Mouse (Mus musculus): Measurements from ENCODE around the gene Kif18a.

DNA sequence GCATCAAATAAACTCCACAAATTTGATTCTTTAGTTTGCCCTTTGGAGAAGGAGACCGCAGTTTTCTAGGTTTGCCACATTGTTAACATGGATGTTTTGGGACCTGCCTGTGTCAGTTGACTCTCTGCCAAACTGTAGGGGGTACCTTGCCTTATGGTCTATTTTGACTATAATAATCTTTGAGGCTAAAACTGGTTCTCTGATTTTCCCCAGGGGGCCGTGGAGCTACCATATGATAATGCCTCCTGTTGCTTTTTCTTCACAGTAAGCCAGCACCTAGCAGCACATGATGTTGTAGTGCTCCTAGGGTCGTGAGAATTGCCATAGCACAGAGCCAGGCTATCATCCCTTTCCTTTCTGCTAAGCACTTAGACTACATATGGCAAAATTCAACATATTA lies 21.7 kb downstream of the Kif18a start:
- TF ChIP-seq POLR2A (IDR thresholded peaks at IDR 0.05; ENCODE audit: borderline replicate concordance, control insufficient read depth, low read depth, low read length) (no peak), CTCF (IDR thresholded peaks at IDR 0.05; ENCODE audit: control insufficient read depth, insufficient read depth, low read length) (no peak)
